Comparison of ENCODE assay signal across 8 mouse cellular contexts in genomic region chr4:155774280-155774754, GRCm38 (mm10). TPM values are rescaled to one million over a fixed set of nuclear protein-coding genes. Genes with fewer than 3 reads are reported as not detected.
DNase-seq lines count a peak whose midpoint lies in the region; ATAC-seq and TF ChIP-seq lines count a peak whose summit lies in the region.

Gene Vwa1, minus strand, starts transcription at chr4:155774698.

- no peak for TF ChIP-seq CTCF in C2C12 (IDR thresholded peaks at IDR 0.05; ENCODE audit: control insufficient read depth, insufficient read depth, insufficient read length)
- TF ChIP-seq CTCF in brain, embryonic 14.5 days (IDR thresholded peaks at IDR 0.05; ENCODE audit: borderline replicate concordance, extremely low read depth, insufficient read depth, insufficient read length) = no peak

- no peaks in the 10 kb centered on the region for H3K79me3 ChIP-seq in C2C12 (ENCODE audit: low read depth)

- no peaks in the 10 kb centered on the region for H3K79me2 ChIP-seq in C2C12 (ENCODE audit: control insufficient read depth, insufficient read depth)

- DNase-seq in brain, embryonic 14.5 days (ENCODE audit: low read depth) = peak; percentile 92
- peak; percentile 85 for DNase-seq in liver, embryonic 11.5 days (ENCODE audit: low spot score)
- DNase-seq in natural killer cell, adult 2 months (ENCODE audit: low spot score in 2 of 2) = peak; percentile 75 to 83

- no peak within 1 kb of the TSS for H3ac ChIP-seq in C2C12 (ENCODE audit: control insufficient read depth, insufficient read length, low read depth)

- no peak within 1 kb of the TSS for H3K4me3 ChIP-seq in C2C12 (ENCODE audit: insufficient read depth, poor library complexity, severe bottlenecking)
- peak within 1 kb of the TSS; percentile 48 for H3K4me3 ChIP-seq in erythroblast, embryonic 14.5 days (replicated peaks)
- peak within 1 kb of the TSS; percentile 41 for H3K4me3 ChIP-seq in heart, embryonic 11.5 days (ENCODE audit: low read depth, low read length)
- H3K4me3 ChIP-seq in kidney, embryonic 15.5 days (replicated peaks) = peak within 1 kb of the TSS; percentile 43
- H3K4me3 ChIP-seq in liver, embryonic 11.5 days (ENCODE audit: low read depth, low read length) = peak within 1 kb of the TSS; percentile 42
- H3K4me3 ChIP-seq in stomach, embryonic 16.5 days (replicated peaks; ENCODE audit: low read length) = peak within 1 kb of the TSS; percentile 58

- peak; percentile 37; the same call in 1 of the 2 replicates for TF ChIP-seq POLR2A in brain, embryonic 14.5 days (IDR thresholded peaks at IDR 0.05; ENCODE audit: borderline replicate concordance, extremely low read depth, insufficient read depth, insufficient read length, poor library complexity, severe bottlenecking)

- H3K27me3 ChIP-seq in C2C12 (ENCODE audit: control insufficient read depth, insufficient read depth, insufficient read length) = no peaks in the 10 kb centered on the region
- peaks cover 70% of the 10 kb centered on the region for H3K27me3 ChIP-seq in erythroblast, embryonic 14.5 days (ENCODE audit: control insufficient read depth)
- H3K27me3 ChIP-seq in heart, embryonic 11.5 days (ENCODE audit: control insufficient read depth, insufficient read depth, low read length) = peaks cover 50% of the 10 kb centered on the region
- H3K27me3 ChIP-seq in kidney, embryonic 15.5 days = peaks cover 35% of the 10 kb centered on the region
- H3K27me3 ChIP-seq in liver, embryonic 11.5 days (replicated peaks; ENCODE audit: control insufficient read depth, insufficient read depth, low read length) = peaks cover 40% of the 10 kb centered on the region
- H3K27me3 ChIP-seq in stomach, embryonic 16.5 days (ENCODE audit: control insufficient read depth, insufficient read depth, low read length) = no peaks in the 10 kb centered on the region

- no peaks in the 10 kb centered on the region for H3K36me3 ChIP-seq in C2C12 (ENCODE audit: control insufficient read depth, insufficient read depth)
- no peaks in the 10 kb centered on the region for H3K36me3 ChIP-seq in erythroblast, embryonic 14.5 days (ENCODE audit: control insufficient read depth)
- no peaks in the 10 kb centered on the region for H3K36me3 ChIP-seq in heart, embryonic 11.5 days (ENCODE audit: control insufficient read depth, insufficient read depth, low read length)
- H3K36me3 ChIP-seq in kidney, embryonic 15.5 days = no peaks in the 10 kb centered on the region
- no peaks in the 10 kb centered on the region for H3K36me3 ChIP-seq in liver, embryonic 11.5 days (ENCODE audit: control insufficient read depth, insufficient read depth, low read length)
- no peaks in the 10 kb centered on the region for H3K36me3 ChIP-seq in stomach, embryonic 16.5 days (ENCODE audit: control insufficient read depth, insufficient read depth, low read length)

- peak within 1 kb of the TSS; percentile 49; the same call in 1 of the 2 replicates for H3K9ac ChIP-seq in heart, embryonic 11.5 days (ENCODE audit: low read depth, low read length)
- peak within 1 kb of the TSS; percentile 40 for H3K9ac ChIP-seq in kidney, embryonic 15.5 days
- peak within 1 kb of the TSS; percentile 40 for H3K9ac ChIP-seq in liver, embryonic 11.5 days (ENCODE audit: low read depth, low read length)
- H3K9ac ChIP-seq in stomach, embryonic 16.5 days (ENCODE audit: low read length) = peak within 1 kb of the TSS; percentile 74

- no peaks in the 10 kb centered on the region for H3K9me3 ChIP-seq in erythroblast, embryonic 14.5 days (ENCODE audit: control insufficient read depth, low read length)
- H3K9me3 ChIP-seq in heart, embryonic 11.5 days (replicated peaks; ENCODE audit: control insufficient read depth, low read length) = no peaks in the 10 kb centered on the region
- no peaks in the 10 kb centered on the region for H3K9me3 ChIP-seq in kidney, embryonic 15.5 days (replicated peaks)
- H3K9me3 ChIP-seq in liver, embryonic 11.5 days (ENCODE audit: control insufficient read depth, low read length) = no peaks in the 10 kb centered on the region
- no peaks in the 10 kb centered on the region for H3K9me3 ChIP-seq in stomach, embryonic 16.5 days (replicated peaks; ENCODE audit: control insufficient read depth, low read length)

- ATAC-seq in heart, embryonic 11.5 days (replicated peaks; ENCODE audit: insufficient number of reproducible peaks, low FRiP score, low TSS enrichment) = peak; percentile 58; the same call in 1 of the 2 replicates
- ATAC-seq in kidney, embryonic 15.5 days (replicated peaks; ENCODE audit: low FRiP score) = peak; percentile 75
- ATAC-seq in liver, embryonic 11.5 days (replicated peaks; ENCODE audit: low FRiP score) = peak; percentile 77
- peak; percentile 80 for ATAC-seq in stomach, embryonic 16.5 days (ENCODE audit: insufficient read depth, low FRiP score)

- no peak within 1 kb of the TSS for H3K27ac ChIP-seq in heart, embryonic 11.5 days (ENCODE audit: low read depth, low read length)
- peak within 1 kb of the TSS; percentile 27; the same call in 1 of the 2 replicates for H3K27ac ChIP-seq in kidney, embryonic 15.5 days
- no peak within 1 kb of the TSS for H3K27ac ChIP-seq in liver, embryonic 11.5 days (ENCODE audit: low read depth, low read length)
- H3K27ac ChIP-seq in stomach, embryonic 16.5 days (ENCODE audit: low read length) = peak within 1 kb of the TSS; percentile 94

- H3K4me2 ChIP-seq in heart, embryonic 11.5 days = peak within 1 kb of the TSS; percentile 77
- peak within 1 kb of the TSS; percentile 84 for H3K4me2 ChIP-seq in kidney, embryonic 15.5 days
- peak within 1 kb of the TSS; percentile 78 for H3K4me2 ChIP-seq in liver, embryonic 11.5 days
- H3K4me2 ChIP-seq in stomach, embryonic 16.5 days (ENCODE audit: low read depth, low read length) = peak within 1 kb of the TSS; percentile 92

- peaks cover 27% of the 10 kb centered on the region for H3K4me1 ChIP-seq in erythroblast, embryonic 14.5 days (ENCODE audit: control insufficient read depth)
- peaks cover 33% of the 10 kb centered on the region for H3K4me1 ChIP-seq in heart, embryonic 11.5 days (ENCODE audit: control insufficient read depth, insufficient read depth, low read length)
- peaks cover 59% of the 10 kb centered on the region for H3K4me1 ChIP-seq in kidney, embryonic 15.5 days
- H3K4me1 ChIP-seq in liver, embryonic 11.5 days (replicated peaks; ENCODE audit: control insufficient read depth, insufficient read depth, low read length) = peaks cover 23% of the 10 kb centered on the region
- H3K4me1 ChIP-seq in stomach, embryonic 16.5 days (ENCODE audit: control insufficient read depth, insufficient read depth, low read length) = peaks cover 35% of the 10 kb centered on the region

- 3% methylated on average over 35 of the region's 35 CpGs for WGBS in heart, embryonic 11.5 days (ENCODE audit: insufficient replicate concordance)
- 1% methylated on average over 35 of the region's 35 CpGs for WGBS in kidney, embryonic 15.5 days
- 2% methylated on average over 35 of the region's 35 CpGs for WGBS in liver, embryonic 11.5 days
- WGBS in stomach, embryonic 16.5 days = under 1% methylated on average over 35 of the region's 35 CpGs

TF ChIP-seq in C2C12, 6 proteins besides CTCF, POLR2A, EP300 and RAD21:
- no peak for TF ChIP-seq USF1 (IDR thresholded peaks at IDR 0.05; ENCODE audit: low read depth)
- TF ChIP-seq MAX (IDR thresholded peaks at IDR 0.05) = peak; percentile 61
- TF ChIP-seq FOSL1 (IDR thresholded peaks at IDR 0.05; ENCODE audit: insufficient read depth, low read length, poor library complexity, severe bottlenecking) = no peak

RNA-seq across cellular contexts. Expression of gene Vwa1, which starts in this region (rescaled TPM):
- polyA plus RNA-seq in C2C12 (2012; fragmentation: generic; extraction: Trizol) = 1.0 TPM
- polyA plus RNA-seq in brain, embryonic 14.5 days (2012; rRNA removed) = 22.0 and 25.3 TPM in 2 replicates
- 0.01 TPM in 1 of 2 replicates, not detected in the other for polyA plus RNA-seq in erythroblast, embryonic 14.5 days (2012)
- polyA plus RNA-seq in heart, embryonic 11.5 days (2014; fragmentation: Nextera tagmentation; extraction: Ambion mirVana) = 0.89 and 1.1 TPM in 2 replicates
- 5.6 and 7.7 TPM in 2 replicates for polyA plus RNA-seq in kidney, embryonic 15.5 days (2015; fragmentation: Nextera tagmentation; extraction: Ambion mirVana)
- polyA plus RNA-seq in liver, embryonic 11.5 days (2014; fragmentation: Nextera tagmentation; extraction: Ambion mirVana) = 1.2 and 1.3 TPM in 2 replicates
- 34.0 and 34.4 TPM in 2 replicates for polyA plus RNA-seq in stomach, embryonic 16.5 days (2015; fragmentation: Nextera tagmentation; extraction: Ambion mirVana)

Comparison
In these comparisons a context has a peak if more than half of its experiments do, and no peak if none do; other contexts are left out.
1. H3K27ac ChIP-seq: peak in kidney, embryonic 15.5 days (single experiment) and stomach, embryonic 16.5 days (single experiment); none in heart, embryonic 11.5 days (single experiment) and liver, embryonic 11.5 days (single experiment).
2. Peak in every context shown above with its lines, with median percentiles within 50 percentile points of each other: DNase-seq, ATAC-seq, H3K4me2 ChIP-seq and H3K9ac ChIP-seq.